Mouse (Mus musculus) adrenal gland, adult 8-10 months (tissue): ENCODE results near the gene Ttc39a. TPM values are rescaled to one million over a fixed set of nuclear protein-coding genes. Genes with fewer than 3 reads are reported as not detected.

Experiments used
- DNase-seq: peaks from one replicate; pipeline ENCODE4 v3.0.0; 2022
- total RNA-seq, 4 experiments: library from RNA; stranded (reverse); gene quantifications; 2 replicates each; pipeline ENCODE4 v1.2.4; 2022

Ttc39a gene
- total RNA-seq, 4 experiments from 2014 or later, result 4.6 to 18.6 (median 13.4) TPM

DNA sequence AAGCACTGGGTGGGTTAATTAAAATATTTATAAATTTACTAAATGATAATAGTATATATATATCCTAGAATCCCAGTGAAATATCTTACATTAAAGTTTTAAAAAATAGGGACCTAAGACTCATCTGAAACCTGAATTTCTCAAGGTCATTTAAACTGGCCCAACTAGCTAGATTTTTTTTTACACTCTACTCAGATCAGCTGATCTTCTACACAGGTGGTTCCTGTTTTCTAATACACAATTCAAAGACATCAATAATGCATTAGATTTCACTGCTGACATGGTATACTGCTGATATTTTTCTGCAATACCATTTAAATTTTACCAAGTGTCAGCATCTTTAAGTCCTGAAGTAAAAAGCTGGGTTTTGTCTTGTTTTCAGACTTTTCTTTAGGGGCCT lies 57.5 kb downstream of the Ttc39a start:
- no peak for DNase-seq

DNA sequence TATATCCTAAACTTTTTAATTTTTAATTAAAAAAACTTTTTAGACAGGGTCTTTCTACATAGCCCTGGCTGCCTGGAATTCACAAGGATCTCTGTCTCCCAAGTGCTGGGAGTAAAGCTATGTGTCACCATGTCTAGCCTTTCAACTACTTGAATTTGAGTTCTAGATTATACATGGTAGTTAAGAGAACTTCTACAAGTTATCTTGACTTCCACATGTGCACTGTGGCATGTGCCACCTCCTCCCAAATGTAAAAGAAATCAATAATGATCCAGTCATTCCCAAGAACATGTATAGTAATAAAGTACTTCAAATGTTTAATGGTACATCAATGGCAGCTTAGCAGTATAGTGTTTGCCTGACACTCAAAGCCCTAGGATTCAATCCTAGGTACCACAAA lies 61.3 kb downstream of the Ttc39a start:
- DNase-seq, result no peak

DNA sequence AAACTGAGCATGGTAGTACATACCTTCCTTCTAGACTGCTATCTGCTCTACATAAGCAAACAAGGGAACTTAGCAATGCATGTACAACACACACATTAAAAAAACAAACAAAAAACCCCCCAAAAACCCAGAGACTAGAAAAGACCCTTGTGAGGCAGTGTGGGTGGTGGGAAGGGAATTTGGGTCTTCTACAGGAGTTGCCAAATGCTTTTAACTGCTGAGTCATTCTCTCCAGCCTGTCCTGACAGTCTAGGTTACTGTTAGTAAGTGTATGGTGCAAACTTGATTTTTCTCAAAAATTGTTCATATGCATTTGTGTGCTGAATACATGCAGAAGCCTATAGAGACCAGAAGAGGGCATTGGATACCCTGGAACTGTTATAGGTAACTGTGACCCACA lies 65.2 kb downstream of the Ttc39a start:
- DNase-seq, result no peak

DNA sequence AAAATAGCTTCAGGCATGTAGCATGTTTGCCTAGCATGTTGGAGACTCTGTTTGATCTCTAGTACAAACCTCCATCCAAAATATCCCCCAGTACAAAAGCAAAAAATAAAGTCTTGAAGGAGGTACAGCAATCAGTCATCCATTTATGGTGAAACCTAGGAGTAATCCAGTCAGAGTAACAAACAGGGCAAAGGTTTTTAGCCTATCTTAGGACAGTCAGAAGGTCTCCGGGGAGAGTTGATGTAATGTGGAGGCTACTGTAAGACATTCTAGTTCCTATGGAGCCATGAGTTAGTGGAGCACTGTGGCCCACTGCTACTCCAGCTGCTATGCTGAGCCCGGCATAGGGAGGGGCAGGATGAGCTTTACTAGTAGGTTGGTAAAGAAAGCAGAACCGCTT lies 66.1 kb downstream of the Ttc39a start:
- DNase-seq, result no peak

DNA sequence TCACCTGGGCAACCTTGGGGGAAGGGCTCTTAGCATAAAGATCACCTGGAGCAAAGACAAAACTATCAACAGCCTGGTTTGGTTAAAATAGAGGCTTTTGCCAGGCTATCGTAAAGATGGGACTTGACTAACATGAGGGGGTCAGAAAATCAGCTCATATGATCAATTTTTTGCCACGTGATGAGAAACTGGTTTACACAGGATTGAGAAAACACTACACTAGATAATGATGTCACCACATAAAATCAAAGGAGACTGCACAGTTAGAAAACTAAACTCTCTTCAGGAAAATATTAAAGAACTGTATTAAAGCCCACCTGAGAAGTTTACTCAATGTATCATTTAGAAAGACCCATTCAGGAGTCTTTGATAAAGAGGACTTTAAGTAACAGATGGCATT lies 68.7 kb downstream of the Ttc39a start:
- no peak for DNase-seq

DNA sequence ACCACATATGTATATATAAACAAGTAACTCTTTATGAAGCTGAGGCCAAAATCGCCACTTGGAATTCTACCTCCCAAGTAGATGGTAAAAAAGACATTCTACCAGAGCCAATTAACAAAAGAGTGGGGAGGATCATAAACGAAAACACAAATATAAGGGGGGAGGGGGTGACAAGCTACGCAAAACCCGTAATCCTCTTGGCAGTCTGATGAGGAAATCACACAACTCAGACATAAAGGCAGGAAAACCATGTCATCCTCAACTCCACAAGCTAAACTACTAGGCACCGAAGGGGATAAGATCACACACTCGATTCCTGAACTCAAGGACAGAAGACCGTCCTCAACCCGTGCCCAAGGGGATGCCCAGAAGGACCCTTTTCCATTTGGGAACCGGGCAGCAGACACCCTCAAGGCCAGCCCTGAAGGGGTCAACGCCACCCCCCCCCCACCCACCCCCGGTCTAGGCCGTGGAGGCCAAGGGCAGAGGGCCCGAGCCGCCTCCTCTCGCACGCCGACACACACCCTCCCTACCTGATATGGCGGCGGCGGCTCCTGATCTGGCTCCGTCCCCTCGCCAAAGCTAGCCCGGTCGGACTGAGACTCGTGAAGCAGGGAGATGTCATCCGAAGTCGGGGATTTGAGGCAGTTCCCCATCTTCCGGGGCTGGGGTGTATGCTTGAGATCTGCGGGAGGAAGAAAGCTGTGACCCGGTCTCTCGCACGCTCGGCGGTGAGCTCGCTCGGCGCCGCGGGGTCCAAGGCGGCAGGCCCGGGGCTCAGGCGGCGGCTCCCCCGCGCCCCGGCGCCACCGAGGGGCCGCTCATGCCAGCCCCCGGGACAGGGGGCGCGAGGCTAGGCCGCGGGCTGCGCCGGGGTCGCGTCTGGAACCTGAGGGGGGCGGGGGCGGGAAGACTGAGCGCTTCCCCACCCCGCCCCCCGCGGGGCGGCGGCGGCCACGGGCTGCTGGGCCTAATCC lies 69.4 kb downstream of the Ttc39a start:
- DNase-seq, result peak; percentile 50

DNA sequence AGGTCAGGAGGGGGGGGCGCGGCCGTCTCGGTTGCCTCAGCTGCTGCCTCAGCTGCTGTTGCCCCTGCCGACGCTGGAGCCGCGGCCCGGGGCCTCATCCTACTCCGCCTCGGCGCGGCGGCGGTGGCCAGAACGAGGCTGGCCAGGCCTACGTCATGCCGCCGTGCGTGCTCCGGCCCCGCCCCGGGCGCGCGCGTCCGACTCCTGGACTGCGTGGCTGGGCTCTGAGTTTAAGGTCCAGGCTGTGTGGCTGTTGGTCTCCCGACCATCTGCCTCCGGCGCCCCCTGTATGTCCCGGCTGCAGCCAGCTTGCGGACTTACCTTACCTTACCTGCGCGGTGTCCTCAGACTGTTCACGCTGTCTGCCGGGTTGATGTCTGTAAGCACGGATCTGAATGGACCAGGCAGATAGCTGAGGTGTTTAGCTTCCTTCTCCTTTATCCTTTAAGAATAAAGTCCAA lies 70.2 kb downstream of the Ttc39a start:
- peak; percentile 87 for DNase-seq

DNA sequence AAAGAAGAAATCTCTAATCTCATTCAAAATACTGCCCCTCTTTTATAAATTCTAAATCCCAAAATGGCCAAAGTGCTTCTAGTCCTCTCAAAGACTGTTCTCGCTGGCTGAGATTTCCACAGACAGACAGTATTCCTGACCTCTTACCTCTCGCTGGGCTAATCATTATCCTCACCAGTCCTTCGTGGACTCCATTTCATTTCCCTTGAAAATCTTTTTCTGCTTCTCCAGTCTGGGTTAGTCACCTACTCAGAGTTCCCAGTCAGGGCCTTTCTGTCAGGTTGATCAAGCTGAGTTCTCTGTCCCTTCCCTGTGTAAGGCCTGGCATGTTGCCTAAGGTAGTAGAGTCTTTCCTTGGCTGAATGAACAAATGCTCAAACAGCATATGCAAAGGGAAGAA lies 71.0 kb downstream of the Ttc39a start:
- DNase-seq, result no peak

DNA sequence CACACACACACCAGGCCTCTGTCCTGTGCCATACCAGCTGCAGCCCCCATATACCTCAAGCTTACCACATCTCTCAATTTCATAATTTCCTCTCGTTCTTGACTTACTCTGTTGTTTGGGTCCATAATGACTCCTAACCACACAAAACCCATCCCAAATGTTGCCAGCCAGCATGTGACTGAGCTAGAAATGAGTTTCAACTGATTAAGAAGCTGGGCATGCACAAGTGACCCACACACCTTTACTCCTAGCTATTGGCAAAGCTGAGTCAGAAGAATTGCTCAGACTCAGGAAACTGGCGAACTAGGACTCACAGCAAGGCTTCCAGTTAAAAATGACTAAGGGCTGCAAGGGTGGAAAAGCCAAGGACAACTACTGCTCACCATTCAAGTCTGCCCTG lies 75.0 kb downstream of the Ttc39a start:
- peak; percentile 75 for DNase-seq

DNA sequence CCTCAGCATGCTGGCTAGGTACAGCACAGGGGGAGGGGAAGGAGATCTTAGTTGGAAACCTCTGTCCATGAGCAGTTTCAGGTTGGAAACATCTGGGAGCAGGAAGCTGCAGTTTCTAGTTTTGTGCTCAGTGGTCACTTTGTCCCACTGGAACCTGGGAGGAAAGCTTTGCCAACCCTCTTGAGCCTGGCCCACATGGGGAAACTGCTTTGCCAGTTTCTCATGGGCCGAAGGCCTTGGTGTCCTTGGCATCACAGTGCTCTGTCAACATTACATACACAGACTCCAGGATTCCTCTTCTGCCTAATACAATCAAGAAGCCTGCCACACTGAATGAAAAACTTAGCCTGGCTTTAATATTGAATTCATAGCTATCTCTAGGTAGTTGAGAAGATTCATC lies 76.3 kb downstream of the Ttc39a start:
- DNase-seq, result peak; percentile 56

DNA sequence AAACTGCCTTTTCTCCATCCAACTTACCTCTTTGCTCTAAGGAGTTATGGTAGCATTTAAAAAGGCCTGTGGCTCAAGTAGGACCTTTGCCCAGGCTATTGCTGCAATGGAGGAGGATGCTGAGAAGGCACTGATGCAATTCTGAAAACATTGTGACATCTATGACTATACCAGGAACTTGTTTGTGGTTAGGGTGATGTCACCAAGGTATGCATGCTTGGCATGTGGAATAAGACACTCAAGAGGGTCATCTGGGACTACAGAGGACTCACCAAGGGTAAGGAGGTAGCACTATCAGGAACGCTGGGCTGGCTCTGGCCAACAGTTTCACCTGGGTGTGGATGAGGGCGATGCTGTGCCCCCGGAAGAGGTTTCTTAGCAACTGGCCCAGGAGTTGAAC lies 78.2 kb downstream of the Ttc39a start, which contains the start of gene Rnf11:
Gene Rnf11, minus strand, starts transcription at position 108 of the 400 bp plus-strand sequence.
- DNase-seq, result peak; percentile 38

DNA sequence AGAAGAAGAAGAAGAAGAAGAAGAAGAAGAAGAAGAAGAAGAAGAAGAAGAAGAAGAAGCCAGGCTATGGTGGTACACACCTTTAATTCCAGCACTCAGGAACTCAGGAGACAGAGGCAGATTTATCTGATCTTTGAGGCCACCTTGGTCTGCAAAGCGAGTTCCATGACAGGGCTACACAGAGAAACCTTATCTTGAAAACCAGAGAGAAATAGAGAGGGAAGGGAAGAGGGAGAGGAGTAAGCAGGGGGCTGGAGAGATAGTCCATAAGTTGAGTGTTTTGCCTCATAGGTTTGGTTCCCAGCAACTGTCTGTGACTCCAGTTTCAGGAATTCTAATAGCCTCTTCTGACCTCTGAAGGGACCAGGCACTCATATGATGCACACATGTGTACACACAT lies 82.4 kb downstream of the Ttc39a start:
- no peak for DNase-seq

DNA sequence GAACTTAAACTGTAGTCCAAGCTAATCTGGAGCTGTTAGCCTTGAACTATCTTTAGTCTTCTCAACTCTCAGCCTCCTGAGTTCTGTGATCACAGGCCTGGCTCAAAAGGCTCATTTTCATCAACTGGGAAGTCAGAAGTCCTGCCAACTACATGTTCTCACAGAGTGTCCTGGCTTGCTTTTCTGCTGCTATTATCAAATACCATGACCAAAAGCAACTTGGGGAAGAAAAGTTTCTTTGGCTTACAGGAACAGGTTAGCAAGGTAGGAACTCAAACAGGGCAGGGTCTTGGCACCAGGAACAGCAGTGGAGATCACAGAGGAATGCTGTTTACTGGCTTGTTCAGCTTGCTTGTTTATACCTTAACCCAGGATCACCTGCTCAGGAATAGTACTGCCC lies 87.2 kb downstream of the Ttc39a start:
- DNase-seq, result no peak

Other genes starting within 250 kb of the Ttc39a start
- 100 to 1,000 TPM; 123 to 159 (median 148) TPM for gene Osbpl9, start 204.4 kb upstream of the Ttc39a start, total RNA-seq
- under 1 TPM; 0.17 to 0.48 (median 0.35) TPM for gene Calr4, start 172.1 kb upstream of the Ttc39a start, total RNA-seq
- 100 to 1,000 TPM in 2 of 4 experiments, 10 to 100 TPM in 2; 75.8 to 118 (median 94.2) TPM for gene Eps15, start 126.4 kb upstream of the Ttc39a start, total RNA-seq
- gene Rnf11, start 78.1 kb downstream of the Ttc39a start, total RNA-seq, result 100 to 1,000 TPM; 126 to 211 (median 174) TPM
- not detected for gene 4930522H14Rik, start 124.7 kb downstream of the Ttc39a start, total RNA-seq